Mouse (Mus musculus) layer of hippocampus, postnatal 14 days (tissue): ENCODE measurements around the gene Gm10160. TPM values are rescaled to one million over a fixed set of nuclear protein-coding genes. Genes with fewer than 3 reads are reported as not detected.

Experiments used
- DNase-seq, 2 experiments: peaks; one replicate each; pipeline ENCODE4 v3.0.0; 2021 to 2022; ENCODE audit warnings: low spot score in 2 of 2, mixed read lengths in 1 of 2
- long read RNA-seq, 2 experiments: library from polyadenylated mRNA; stranded (forward); transcript quantifications; one replicate each; pipeline ENCODE4 v2.0.0; 2021
- total RNA-seq, 2 experiments: library from RNA; stranded (reverse); gene quantifications; 2 replicates each; pipeline ENCODE4 v1.2.3; 2021

Gm10160 gene
- not detected for total RNA-seq
- long read RNA-seq, experiment 1, result 0 reads
- long read RNA-seq, experiment 2, result 0 reads

DNA sequence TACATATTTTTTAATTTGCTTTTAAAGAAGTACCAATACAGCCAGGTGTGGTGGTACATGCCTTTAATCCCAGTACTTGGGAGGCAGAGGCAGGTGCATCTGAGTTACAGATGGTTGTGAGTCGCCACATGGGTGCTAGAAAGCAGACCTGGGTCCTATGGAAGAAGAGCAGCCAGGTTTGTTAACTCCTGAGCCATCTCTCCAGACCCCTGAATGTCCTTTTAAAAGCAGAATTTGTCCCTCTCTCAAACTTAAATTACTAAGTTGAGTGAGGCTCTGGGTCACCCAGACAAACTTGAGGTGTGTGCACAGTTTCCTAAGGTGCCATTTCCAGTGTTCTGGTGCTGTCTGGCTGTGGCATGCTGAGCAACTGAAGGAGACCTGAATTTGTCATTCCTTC is at the start of gene Gm10160:
TSS of gene Gm10160 (minus strand) at position 101 of the 400 bp plus-strand sequence.
- no peak for DNase-seq

DNA sequence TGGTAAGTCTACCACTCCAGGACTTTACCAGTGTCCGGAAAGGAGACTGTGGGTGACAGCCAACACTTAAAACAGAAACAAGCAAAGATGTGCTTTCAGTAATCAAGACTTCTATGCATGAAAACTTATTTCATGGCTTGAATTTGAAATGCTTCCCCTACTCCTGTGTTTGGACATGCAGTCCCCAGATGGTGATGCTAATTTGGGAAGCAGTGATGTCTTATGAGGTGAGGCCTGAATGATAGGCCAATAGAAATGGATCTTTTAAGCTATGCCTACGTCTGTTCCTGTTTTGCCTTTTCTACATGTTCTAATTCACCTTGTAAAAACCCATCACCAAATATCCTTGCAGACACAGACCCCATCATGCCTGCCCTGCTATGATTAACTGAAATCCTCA is 49.3 kb upstream of the Gm10160 start:
- no peak for DNase-seq

DNA sequence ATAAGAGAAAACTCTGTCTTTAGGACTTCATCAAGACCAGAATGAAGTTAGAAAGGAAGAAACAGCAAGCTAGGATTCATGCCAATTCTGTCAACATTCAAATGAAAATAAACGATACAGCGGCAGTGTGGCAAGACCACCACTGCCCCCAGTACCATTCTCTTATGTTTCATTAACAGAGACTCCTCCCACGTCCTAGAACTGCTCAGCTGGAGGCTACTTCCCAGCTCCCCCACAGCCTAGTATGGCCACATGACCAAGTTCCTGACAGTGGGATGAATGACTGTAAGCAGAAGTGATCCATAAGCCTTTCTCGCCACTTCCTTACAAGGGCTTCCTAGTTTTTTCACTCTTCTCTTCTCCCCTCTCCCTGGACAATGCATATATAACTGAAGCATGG is 48.5 kb upstream of the Gm10160 start:
- no peak for DNase-seq

DNA sequence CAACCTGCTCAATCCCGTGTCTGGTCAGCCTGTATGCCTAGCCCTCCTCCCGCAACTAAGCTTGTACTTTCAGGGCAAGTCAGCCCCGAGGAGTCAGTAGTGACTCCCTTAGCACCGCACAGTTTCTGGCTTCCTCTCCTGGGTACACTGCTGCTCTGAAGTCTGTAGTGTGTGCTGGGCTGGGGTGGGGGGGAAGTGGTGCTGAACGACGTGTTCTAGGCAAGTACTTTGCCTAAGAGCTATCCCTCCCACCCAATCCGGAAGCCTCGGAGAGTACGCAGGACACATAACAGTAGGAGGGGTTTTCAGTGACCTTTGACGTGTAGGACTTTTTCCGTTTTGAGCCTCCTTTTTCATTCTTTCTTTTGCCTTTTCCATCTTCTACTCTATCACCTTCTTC is 43.8 kb upstream of the Gm10160 start:
- DNase-seq, result no peak

DNA sequence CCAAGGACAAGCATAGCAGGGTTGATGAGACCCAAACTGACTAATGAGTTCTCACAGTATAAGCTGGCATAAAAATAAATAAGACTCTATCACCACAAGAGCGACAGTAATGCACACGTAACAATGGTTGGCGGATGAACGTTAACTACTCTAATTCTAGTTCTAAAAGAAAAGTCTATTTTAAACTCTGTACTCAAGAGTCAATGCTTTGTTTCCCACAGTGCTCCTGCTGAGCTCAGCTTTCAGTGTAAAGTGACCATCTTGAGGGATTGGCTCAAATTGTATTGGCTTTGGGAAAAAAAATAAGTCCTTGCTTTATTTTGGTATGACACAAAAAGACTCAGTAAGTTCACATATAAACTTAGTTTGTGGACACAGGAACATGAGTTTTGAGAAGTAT is 29.5 kb upstream of the Gm10160 start:
- no peak for DNase-seq

DNA sequence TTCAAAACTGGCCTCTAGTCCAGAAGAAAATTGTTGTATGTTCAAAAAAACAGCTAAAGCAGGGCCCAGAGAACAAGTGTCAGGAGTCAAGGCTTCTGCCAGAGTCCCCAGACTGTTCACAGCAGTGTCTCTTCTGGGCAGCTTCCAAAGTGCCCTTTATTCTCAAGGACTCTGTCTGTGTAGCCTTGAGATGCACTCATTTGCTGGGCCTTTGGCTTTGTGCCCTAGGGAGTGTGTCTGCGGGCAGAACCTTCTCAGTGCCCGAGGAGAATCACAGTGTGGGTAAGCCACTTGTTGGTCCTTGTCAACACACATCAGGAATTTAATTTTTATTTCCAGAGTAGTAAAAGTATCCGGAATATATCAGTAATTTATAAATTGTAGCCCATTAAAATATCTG is 26.0 kb upstream of the Gm10160 start:
- no peak for DNase-seq

DNA sequence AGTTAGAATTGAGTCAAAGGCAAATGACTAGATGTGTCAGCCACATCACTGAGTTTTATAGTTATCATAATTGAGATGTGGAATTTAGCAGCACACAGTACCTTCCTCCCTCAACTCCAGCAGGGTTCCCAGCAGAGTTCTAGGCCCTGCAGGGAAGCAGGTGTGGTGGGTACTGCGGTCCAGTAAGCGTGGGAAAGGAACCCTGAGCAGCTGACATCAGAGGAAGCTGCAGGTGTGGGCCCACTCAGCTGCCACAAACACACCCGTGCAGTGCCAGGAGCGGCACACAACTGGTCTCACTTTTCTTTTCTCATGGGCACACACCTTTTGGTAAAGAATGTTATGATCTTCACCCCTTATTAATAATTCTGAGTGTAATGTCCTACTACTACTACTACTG is 25.2 kb upstream of the Gm10160 start:
- DNase-seq, result no peak

DNA sequence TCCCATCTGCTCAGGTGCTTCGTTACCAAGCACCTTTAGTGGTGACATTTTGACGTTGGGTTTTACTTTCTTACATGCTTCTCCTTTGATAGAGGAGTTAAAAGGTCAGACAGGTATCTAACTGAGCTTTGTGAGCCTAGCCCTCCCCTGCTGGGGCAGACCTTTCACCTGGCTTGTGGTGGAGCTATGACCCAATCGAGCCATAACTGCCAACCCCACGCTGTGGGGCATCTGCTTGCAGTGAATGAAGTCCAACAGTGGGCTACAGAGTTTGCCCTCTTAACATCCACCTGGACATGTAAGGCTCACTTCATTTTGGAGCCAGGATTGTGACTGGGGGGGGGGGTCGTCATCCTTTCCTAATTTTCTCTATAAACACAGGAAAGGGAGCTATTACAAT is 24.7 kb upstream of the Gm10160 start:
- DNase-seq, result no peak

DNA sequence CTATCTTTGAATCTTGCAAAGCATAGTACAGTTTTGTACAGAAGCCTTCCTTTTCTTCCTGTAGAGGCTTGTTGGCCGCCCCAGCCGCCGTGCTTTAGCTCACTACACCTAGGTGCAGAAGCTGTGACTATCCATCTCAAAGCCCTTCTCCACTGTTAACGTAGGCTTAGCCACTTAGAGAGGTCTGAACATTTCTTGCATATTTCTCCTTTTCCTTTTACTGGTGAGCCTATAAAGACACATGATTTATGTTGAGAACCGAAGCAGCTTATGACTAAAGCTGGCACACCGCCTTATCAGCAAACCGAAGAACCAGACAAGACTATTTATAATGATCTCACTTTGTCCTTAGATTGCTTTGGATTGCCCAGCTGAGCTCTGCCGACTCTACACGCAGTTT is 19.8 kb upstream of the Gm10160 start:
- DNase-seq, result no peak

DNA sequence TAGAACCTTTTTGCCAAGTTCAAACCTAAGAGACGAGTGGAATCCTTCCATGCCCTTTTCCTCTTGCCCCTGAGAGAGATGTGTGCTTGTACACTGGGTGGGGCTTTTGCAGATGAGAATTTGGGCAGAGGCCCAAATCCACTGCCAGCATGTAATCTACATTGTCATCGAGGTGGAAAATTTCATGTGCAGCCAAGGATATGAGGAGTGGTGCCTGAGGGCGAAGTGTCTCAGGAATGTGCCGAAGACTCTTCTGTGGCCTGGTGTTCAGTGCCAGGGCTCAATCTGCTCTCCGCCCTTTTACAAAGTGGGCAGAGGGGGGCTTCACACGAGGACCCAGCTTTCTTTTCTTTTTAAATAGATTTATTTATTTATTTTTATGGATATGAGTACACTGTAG is 19.0 kb upstream of the Gm10160 start:
- no peak for DNase-seq

DNA sequence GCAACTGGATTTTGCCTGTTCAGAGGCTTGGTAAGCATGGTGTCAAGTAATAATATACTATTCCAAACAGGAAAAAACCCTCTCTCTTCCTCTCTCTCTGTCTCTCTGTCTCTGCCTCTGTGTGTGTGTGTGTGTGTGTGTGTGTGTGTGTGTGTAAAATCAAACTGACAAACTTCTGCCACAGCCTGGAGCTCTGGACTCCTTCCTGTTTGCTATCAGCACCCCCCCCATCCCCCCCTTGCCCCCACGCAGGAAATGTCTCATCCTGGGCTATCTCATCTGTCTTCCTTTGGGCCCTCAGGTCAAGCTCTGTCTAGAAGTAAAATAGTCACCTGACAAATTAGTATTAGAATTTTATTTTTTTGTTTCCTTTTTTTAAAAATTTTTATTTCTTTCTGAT is 18.2 kb upstream of the Gm10160 start:
- DNase-seq, result no peak

DNA sequence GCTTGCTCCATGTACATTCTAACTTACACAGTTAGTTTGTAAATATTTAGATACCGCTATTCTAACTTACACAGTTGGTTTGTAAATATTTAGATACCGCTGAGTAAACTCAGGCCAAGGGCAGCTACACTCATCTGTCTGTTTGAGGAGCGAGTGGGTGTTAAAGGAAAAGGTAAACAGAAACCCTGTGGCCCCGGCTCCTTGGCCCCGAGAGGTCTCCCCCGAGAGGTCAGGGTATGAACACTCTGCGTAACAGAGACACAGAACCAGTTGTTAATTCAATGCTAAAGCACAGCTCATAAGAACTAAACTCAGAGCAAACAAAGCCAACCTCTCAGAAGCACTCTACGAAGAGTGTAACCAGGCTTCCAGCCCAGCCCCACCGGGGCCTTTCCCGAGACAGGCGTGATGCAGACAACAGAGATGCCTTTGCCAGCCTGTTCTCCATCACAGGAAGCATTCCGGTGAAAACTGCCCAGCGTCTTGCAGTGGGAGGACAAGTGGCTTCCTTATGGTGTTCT is 17.0 kb upstream of the Gm10160 start:
- no peak for DNase-seq

DNA sequence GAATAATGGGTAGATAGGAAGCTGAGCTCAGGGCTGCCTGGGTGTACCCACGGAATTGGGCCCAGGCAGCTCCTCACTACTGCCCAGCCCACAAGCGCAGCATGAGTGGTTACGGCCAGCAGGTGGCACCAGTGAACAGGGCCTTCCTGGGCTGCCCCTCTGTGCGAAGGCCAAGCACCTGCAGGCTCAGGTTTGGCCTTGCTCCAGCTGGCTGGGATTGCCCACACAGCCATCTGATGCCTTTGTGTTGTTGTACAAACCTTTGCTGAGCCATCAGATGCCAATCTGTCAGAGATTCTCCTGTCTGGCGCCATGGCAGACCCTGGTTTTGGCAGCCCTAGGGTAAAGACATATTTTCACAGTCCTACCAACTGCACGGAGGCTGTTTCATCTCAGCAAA is 12.6 kb upstream of the Gm10160 start:
- peak; percentile 78 to 89 for DNase-seq

DNA sequence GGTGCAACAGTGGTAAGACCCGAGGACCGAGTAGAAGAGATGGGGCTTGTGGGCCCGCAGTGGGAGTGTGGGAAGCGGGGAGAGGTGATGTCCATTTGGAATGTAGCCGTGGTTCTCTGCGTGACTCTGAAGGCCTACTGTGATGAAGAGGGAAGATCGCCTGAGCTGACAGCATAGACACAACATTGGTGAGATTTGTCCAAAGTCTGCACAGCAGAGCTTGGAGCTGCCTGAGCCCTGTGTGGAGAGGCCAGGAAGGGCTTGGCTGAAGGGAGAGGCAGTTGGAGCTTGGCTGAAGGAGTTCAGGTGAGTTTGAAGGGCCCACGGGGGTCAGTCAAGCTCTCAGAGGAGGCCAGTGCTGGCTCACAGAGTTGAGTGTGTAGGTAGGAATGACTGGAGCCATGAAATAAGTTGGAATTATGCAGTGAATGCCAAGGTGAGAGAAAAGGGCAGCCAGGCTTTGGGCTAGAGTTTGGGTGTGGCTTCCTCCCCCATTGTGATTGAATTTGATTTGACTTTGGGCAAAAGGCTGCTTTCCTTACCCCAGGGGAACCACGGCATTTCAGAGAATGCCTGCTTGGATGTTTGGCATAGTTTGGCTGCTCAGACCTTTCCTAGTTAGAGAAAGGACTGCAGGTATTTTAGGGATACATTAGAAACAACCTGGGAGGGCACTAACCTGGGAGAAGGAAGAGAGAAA is 11.8 kb upstream of the Gm10160 start:
- no peak for DNase-seq

DNA sequence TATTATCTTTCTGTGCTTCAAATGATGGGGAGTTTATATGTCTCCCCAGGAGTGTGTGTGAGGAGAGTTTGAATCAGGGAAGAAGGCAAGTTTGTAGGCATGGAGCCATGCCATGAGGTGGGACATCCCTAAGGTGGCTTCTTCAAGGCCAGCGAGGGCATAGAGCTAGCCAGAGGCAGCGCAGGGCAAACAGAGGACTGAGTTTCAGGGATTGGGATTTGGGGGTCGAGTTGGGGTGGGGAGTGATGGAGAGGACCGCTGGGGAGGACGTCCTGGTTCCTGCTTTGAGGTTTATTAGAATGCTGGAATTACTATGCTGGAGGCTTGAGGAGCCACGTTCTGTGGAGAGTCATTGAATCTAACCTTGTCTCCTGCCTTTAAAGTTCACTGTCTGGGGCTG is 10.3 kb upstream of the Gm10160 start:
- DNase-seq, result no peak

DNA sequence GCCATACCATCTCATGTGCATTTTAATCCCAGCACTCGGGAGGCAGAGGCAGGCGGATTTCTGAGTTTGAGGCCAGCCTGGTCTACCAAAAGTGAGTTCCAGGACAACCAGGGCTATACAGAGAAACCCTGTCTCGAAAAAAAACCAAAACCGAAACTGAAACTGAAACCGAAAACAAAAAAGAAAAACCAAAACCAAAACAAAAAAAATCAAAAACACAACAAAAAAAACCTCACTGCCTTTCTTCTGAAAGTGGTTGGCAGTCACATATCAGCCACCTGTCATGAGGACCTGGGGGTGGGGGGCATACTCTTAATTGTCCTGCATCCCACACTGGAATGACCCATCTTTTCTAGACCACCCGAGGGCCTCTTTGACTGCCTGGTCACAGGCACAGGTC is 9.0 kb upstream of the Gm10160 start:
- DNase-seq, result no peak

DNA sequence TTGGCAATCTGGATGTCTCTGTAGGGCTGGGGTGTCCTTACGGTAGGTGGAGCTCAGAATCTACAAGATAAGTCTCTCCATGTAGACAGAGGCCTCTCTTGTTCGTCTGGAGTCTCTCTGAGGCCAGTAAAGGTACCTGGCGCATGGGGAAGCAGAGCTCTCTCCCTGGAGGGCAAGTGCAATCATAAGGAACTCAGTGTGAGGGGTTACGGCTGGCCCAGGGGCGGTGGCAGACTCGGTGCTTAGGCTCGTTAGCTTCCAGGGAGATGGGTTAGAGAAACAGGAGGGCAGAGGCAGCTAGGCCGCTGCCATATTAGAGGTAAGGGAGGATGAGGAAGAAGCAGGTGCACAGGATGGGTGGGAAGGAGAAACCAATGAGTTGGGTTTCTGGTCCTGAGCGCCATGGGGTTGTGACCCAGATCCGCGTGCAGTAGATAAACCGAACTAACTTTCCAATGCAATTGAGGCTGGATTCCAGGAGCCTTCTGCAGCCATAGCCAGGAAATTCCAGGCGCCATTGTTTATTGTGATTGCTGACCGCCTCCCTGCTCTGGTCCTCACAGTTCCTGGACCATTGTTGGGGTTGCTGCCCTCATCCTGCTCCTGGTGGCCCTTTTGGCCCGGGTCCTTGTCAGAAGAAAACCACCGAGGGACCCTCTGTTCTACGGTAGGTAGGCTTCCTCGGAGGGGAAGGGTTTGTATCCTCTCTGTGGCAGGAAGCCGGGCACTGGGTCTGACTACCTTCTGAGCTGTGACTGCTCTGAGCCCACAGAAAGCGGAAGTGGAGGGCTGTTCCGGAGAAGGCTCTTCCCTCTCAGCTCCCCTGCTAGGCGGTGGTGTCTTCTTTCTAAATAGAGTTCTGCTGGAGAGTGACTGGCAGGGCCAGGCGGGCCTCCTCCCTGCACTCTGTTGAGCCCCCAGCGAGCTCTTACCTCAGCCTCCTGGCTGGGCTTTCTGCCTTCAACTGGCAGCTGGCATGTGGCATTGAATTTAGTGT is 7.3 kb upstream of the Gm10160 start:
- DNase-seq, result peak in 1 of 2 experiments; percentile 26

DNA sequence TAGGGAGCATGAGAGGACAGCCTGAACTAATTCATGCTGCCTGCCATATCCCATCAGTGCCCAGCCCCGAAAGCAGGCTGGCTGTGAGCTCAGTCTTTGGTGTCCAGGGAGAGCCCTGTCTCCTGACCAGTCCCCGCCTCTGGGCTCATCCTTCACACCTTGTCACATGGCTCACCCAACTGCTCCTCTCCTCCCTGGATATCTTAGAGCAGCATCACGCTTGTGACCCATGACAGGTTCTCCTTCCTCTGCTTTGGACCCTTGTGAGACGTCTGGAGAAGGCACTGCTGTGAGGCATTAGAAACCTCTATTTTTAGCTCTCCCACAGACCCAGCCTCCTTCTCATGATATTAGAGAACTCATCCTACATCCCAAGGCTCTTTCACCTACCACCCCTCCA is 6.3 kb upstream of the Gm10160 start:
- DNase-seq, result no peak

DNA sequence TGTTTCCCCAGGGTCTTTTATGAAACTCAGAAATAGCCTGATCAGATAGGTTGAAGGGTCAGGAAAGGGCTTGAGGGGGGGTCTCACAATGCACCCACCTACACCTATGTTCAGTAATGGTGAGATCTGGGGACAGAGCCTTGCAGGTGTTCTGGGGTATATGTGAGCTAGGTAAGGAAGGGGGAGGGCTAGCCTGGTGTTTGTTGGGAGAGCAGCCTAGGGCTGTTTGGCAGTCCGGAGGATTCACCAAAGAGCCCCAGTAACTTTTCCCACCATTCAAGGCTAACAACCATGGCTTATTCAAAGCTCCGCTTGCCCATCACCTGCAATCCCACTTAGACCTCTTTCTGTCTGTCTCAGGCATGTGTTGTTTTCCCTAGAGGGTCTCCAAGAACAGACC is 5.9 kb upstream of the Gm10160 start:
- no peak for DNase-seq

DNA sequence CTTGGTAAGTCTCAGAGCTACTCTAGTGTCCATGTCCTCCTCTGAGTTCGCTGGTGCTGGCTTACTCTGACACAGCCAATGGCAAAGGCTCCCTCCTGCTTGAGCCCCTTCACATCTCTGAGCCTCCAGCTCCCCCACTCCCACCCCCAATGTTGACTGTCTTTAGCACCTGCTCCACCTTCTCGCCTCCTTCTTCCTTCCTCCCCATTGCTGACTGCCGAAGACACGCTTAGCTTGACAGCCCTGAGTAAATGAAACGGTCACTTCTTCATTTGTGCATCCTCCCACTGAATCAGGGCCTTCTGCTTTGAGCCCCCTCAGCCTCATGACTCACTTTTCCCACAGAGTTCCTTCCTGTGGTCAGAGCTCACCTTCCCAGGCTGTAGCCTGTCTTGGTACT is 5.4 kb upstream of the Gm10160 start:
- no peak for DNase-seq

DNA sequence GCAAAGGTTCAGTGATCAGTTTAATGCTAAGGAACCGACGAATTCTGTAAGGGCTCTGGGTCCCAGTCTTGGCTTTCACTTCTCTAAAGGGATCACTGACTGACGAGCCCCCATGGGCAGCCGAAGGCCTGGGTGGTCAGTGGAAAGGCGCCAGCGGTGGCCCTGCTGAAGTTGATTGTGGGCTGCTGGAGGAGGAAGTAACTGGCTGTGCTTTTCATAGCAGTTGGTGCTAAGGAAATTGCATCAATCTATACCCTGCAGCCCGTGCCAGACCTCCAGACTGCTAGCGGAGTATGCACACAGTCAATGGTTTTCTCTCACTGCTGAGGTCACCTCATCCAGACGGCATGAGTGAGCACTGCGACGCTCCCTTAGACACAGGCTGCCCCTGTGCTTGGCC is 4.5 kb upstream of the Gm10160 start:
- peak in 1 of 2 experiments; percentile 34 for DNase-seq
